Mouse (Mus musculus): ENCODE measurements around the gene Nfe2l2. TPM values are rescaled to one million over a fixed set of nuclear protein-coding genes. Genes with fewer than 3 reads are reported as not detected.

The Nfe2l2 gene
- polyA plus RNA-seq, 1 experiment from 2014 or later = 11.4 TPM

- ATAC-seq (ENCODE audit: low FRiP score, low TSS enrichment) = no peak
- no peaks in the 10 kb centered on the region for H3K9me3 ChIP-seq (ENCODE audit: control insufficient read depth, low read length)
Observed at GRCm38 (mm10) chr2:75682978-75683709, 21.3 kb downstream of the Nfe2l2 start.

GRCm38 (mm10) chr2:75681439-75681838 is 23.0 kb downstream of the Nfe2l2 start:
- WGBS = 80% methylated on average over 7 of the region's 7 CpGs
- H3K27ac ChIP-seq (replicated peaks; ENCODE audit: low read depth, low read length) = no peak overlapping the region
- H3K4me1 ChIP-seq (ENCODE audit: control insufficient read depth, insufficient read depth, low read length) = no peaks in the 10 kb centered on the region
- H3K4me2 ChIP-seq (ENCODE audit: low read length) = no peak overlapping the region
- H3K36me3 ChIP-seq (ENCODE audit: control insufficient read depth, insufficient read depth, low read length) = no peaks in the 10 kb centered on the region
- no peak overlapping the region for H3K4me3 ChIP-seq (replicated peaks; ENCODE audit: low read depth, low read length)
- no peaks in the 10 kb centered on the region for H3K9me3 ChIP-seq (ENCODE audit: control insufficient read depth, low read length)
- H3K9ac ChIP-seq (replicated peaks; ENCODE audit: low read length) = no peak overlapping the region
- no peaks in the 10 kb centered on the region for H3K27me3 ChIP-seq (ENCODE audit: control insufficient read depth, insufficient read depth, low read length)
- ATAC-seq (ENCODE audit: low FRiP score, low TSS enrichment) = no peak
- no peak for DNase-seq

More at GRCm38 (mm10) chr2:75682978-75683709, 21.3 kb downstream of the Nfe2l2 start:
- Histone ChIP-seq H3K27ac (replicated peaks; ENCODE audit: low read depth, low read length) (no peak overlapping the region), H3K27me3 (ENCODE audit: control insufficient read depth, insufficient read depth, low read length) (no peaks in the 10 kb centered on the region), H3K4me2 (ENCODE audit: low read length) (no peak overlapping the region), H3K4me1 (ENCODE audit: control insufficient read depth, insufficient read depth, low read length) (no peaks in the 10 kb centered on the region), H3K36me3 (ENCODE audit: control insufficient read depth, insufficient read depth, low read length) (no peaks in the 10 kb centered on the region), H3K4me3 (replicated peaks; ENCODE audit: low read depth, low read length) (no peak overlapping the region), H3K9ac (replicated peaks; ENCODE audit: low read length) (no peak overlapping the region)
- DNase-seq = no peak
- 85% methylated on average over 15 of the region's 15 CpGs for WGBS

- H3K36me3 ChIP-seq (ENCODE audit: control insufficient read depth, insufficient read depth, low read length) = 0 out of 2 replicates have a peak, but pooled peaks cover 1% of the 10 kb centered on the region
- no peaks in the 10 kb centered on the region for H3K27me3 ChIP-seq (ENCODE audit: control insufficient read depth, insufficient read depth, low read length)
- no peaks in the 10 kb centered on the region for H3K9me3 ChIP-seq (ENCODE audit: control insufficient read depth, low read length)
- no peaks in the 10 kb centered on the region for H3K4me1 ChIP-seq (ENCODE audit: control insufficient read depth, insufficient read depth, low read length)
- 93% methylated on average over 8 of the region's 8 CpGs for WGBS
- DNase-seq = no peak
- no peak overlapping the region for H3K27ac ChIP-seq (replicated peaks; ENCODE audit: low read depth, low read length)
- no peak overlapping the region for H3K4me3 ChIP-seq (replicated peaks; ENCODE audit: low read depth, low read length)
- H3K9ac ChIP-seq (replicated peaks; ENCODE audit: low read length) = no peak overlapping the region
- no peak for ATAC-seq (ENCODE audit: low FRiP score, low TSS enrichment)
- H3K4me2 ChIP-seq (ENCODE audit: low read length) = no peak overlapping the region
Observed at GRCm38 (mm10) chr2:75679947-75680346, 24.5 kb downstream of the Nfe2l2 start.

- WGBS = 70% methylated on average over 14 of the region's 14 CpGs
- Histone ChIP-seq H3K27ac (replicated peaks; ENCODE audit: low read depth, low read length) (0 out of 2 replicates have a peak overlapping the region, but pooled peaks have one; percentile 26), H3K36me3 (ENCODE audit: control insufficient read depth, insufficient read depth, low read length) (0 out of 2 replicates have a peak, but pooled peaks cover 3% of the 10 kb centered on the region), H3K4me2 (ENCODE audit: low read length) (no peak overlapping the region), H3K9me3 (ENCODE audit: control insufficient read depth, low read length) (no peaks in the 10 kb centered on the region), H3K9ac (replicated peaks; ENCODE audit: low read length) (no peak overlapping the region), H3K4me3 (replicated peaks; ENCODE audit: low read depth, low read length) (no peak overlapping the region), H3K27me3 (ENCODE audit: control insufficient read depth, insufficient read depth, low read length) (no peaks in the 10 kb centered on the region), H3K4me1 (ENCODE audit: control insufficient read depth, insufficient read depth, low read length) (no peaks in the 10 kb centered on the region)
- DNase-seq (no peak), ATAC-seq (ENCODE audit: low FRiP score, low TSS enrichment) (no peak)
Observed at GRCm38 (mm10) chr2:75676567-75676966, 27.9 kb downstream of the Nfe2l2 start.

GRCm38 (mm10) chr2:75672561-75672960 is 31.9 kb downstream of the Nfe2l2 start:
- DNase-seq = no peak
- no peak for ATAC-seq (ENCODE audit: low FRiP score, low TSS enrichment)
- Histone ChIP-seq H3K4me2 (ENCODE audit: low read length) (no peak overlapping the region), H3K27me3 (ENCODE audit: control insufficient read depth, insufficient read depth, low read length) (no peaks in the 10 kb centered on the region), H3K4me3 (replicated peaks; ENCODE audit: low read depth, low read length) (no peak overlapping the region), H3K9me3 (ENCODE audit: control insufficient read depth, low read length) (no peaks in the 10 kb centered on the region), H3K4me1 (ENCODE audit: control insufficient read depth, insufficient read depth, low read length) (no peaks in the 10 kb centered on the region), H3K27ac (replicated peaks; ENCODE audit: low read depth, low read length) (no peak overlapping the region), H3K9ac (replicated peaks; ENCODE audit: low read length) (no peak overlapping the region), H3K36me3 (ENCODE audit: control insufficient read depth, insufficient read depth, low read length) (0 out of 2 replicates have a peak, but pooled peaks cover 3% of the 10 kb centered on the region)
- WGBS = 89% methylated on average over 3 of the region's 3 CpGs

- DNase-seq = no peak
Observed at GRCm38 (mm10) chr2:75671337-75671660, 33.1 kb downstream of the Nfe2l2 start.

GRCm38 (mm10) chr2:75670446-75671336 is 33.8 kb downstream of the Nfe2l2 start:
- no peak for DNase-seq
- Histone ChIP-seq H3K9ac (replicated peaks; ENCODE audit: low read length) (no peak overlapping the region), H3K27me3 (ENCODE audit: control insufficient read depth, insufficient read depth, low read length) (no peaks in the 10 kb centered on the region), H3K4me3 (replicated peaks; ENCODE audit: low read depth, low read length) (no peak overlapping the region), H3K27ac (replicated peaks; ENCODE audit: low read depth, low read length) (no peak overlapping the region), H3K9me3 (ENCODE audit: control insufficient read depth, low read length) (no peaks in the 10 kb centered on the region), H3K4me1 (ENCODE audit: control insufficient read depth, insufficient read depth, low read length) (no peaks in the 10 kb centered on the region), H3K4me2 (ENCODE audit: low read length) (no peak overlapping the region), H3K36me3 (ENCODE audit: control insufficient read depth, insufficient read depth, low read length) (0 out of 2 replicates have a peak, but pooled peaks cover 3% of the 10 kb centered on the region)
- 84% methylated on average over 6 of the region's 6 CpGs for WGBS
- no peak for ATAC-seq (ENCODE audit: low FRiP score, low TSS enrichment)

More at GRCm38 (mm10) chr2:75671337-75671660, 33.1 kb downstream of the Nfe2l2 start:
- 85% methylated on average over 2 of the region's 2 CpGs for WGBS
- no peak overlapping the region for H3K4me3 ChIP-seq (replicated peaks; ENCODE audit: low read depth, low read length)
- H3K36me3 ChIP-seq (ENCODE audit: control insufficient read depth, insufficient read depth, low read length) = 0 out of 2 replicates have a peak, but pooled peaks cover 3% of the 10 kb centered on the region
- ATAC-seq (ENCODE audit: low FRiP score, low TSS enrichment) = no peak
- H3K27ac ChIP-seq (replicated peaks; ENCODE audit: low read depth, low read length) = no peak overlapping the region
- H3K9me3 ChIP-seq (ENCODE audit: control insufficient read depth, low read length) = no peaks in the 10 kb centered on the region
- no peak overlapping the region for H3K9ac ChIP-seq (replicated peaks; ENCODE audit: low read length)
- H3K4me1 ChIP-seq (ENCODE audit: control insufficient read depth, insufficient read depth, low read length) = no peaks in the 10 kb centered on the region
- H3K27me3 ChIP-seq (ENCODE audit: control insufficient read depth, insufficient read depth, low read length) = no peaks in the 10 kb centered on the region
- H3K4me2 ChIP-seq (ENCODE audit: low read length) = no peak overlapping the region

GRCm38 (mm10) chr2:75669491-75670445 is 34.7 kb downstream of the Nfe2l2 start:
- WGBS = 44% methylated on average over 14 of the region's 14 CpGs
- H3K4me1 ChIP-seq (ENCODE audit: control insufficient read depth, insufficient read depth, low read length) = no peaks in the 10 kb centered on the region
- no peak overlapping the region for H3K9ac ChIP-seq (replicated peaks; ENCODE audit: low read length)
- DNase-seq (no peak), ATAC-seq (ENCODE audit: low FRiP score, low TSS enrichment) (no peak)
- no peak overlapping the region for H3K4me3 ChIP-seq (replicated peaks; ENCODE audit: low read depth, low read length)
- no peaks in the 10 kb centered on the region for H3K27me3 ChIP-seq (ENCODE audit: control insufficient read depth, insufficient read depth, low read length)
- H3K4me2 ChIP-seq (ENCODE audit: low read length) = no peak overlapping the region
- no peaks in the 10 kb centered on the region for H3K9me3 ChIP-seq (ENCODE audit: control insufficient read depth, low read length)
- H3K27ac ChIP-seq (replicated peaks; ENCODE audit: low read depth, low read length) = no peak overlapping the region
- peaks cover 4% of the 10 kb centered on the region for H3K36me3 ChIP-seq (ENCODE audit: control insufficient read depth, insufficient read depth, low read length)
